Mouse (Mus musculus) mouse embryonic stem cell (cell line): ENCODE results near the gene Safb2.
"Not testable (repeated sequence)": the region's sequence is repeated elsewhere in the genome, so short reads cannot be mapped to it uniquely, and the experiment has no call there.

Experiments
- in situ Hi-C, 2 experiments: fragments of 300-500 bp; cut with MboI; formaldehyde crosslinking; loops; 1 replicate in 1 of 2; 3 replicates in 1 of 2; pipeline ENCODE4 v1.14.3; 2019 to 2020; ENCODE audit warnings: low sequenced_read_pairs in 2 of 2, low pct_unique_long_range_greater_than_20kb in 1 of 2, mixed read lengths in 1 of 2; ENCODE audit not compliant: unreplicated experiment in 1 of 2

Gene Safb2

GRCm38 (mm10) chr17:56584257-56585130 is at the start of gene Safb2, which contains the start of gene Safb:
Gene Safb2 (minus strand): TSS chr17:56584585.
Gene Safb (plus strand): TSS chr17:56584825.
- in situ Hi-C loops, result no loop called here

- in situ Hi-C loops, result no loop called here
Measured at GRCm38 (mm10) chr17:56634023-56634422, 49.6 kb upstream of the Safb2 start.

- in situ Hi-C loops, result no loop called here
Measured at GRCm38 (mm10) chr17:56631807-56632206, 47.4 kb upstream of the Safb2 start.

DNA sequence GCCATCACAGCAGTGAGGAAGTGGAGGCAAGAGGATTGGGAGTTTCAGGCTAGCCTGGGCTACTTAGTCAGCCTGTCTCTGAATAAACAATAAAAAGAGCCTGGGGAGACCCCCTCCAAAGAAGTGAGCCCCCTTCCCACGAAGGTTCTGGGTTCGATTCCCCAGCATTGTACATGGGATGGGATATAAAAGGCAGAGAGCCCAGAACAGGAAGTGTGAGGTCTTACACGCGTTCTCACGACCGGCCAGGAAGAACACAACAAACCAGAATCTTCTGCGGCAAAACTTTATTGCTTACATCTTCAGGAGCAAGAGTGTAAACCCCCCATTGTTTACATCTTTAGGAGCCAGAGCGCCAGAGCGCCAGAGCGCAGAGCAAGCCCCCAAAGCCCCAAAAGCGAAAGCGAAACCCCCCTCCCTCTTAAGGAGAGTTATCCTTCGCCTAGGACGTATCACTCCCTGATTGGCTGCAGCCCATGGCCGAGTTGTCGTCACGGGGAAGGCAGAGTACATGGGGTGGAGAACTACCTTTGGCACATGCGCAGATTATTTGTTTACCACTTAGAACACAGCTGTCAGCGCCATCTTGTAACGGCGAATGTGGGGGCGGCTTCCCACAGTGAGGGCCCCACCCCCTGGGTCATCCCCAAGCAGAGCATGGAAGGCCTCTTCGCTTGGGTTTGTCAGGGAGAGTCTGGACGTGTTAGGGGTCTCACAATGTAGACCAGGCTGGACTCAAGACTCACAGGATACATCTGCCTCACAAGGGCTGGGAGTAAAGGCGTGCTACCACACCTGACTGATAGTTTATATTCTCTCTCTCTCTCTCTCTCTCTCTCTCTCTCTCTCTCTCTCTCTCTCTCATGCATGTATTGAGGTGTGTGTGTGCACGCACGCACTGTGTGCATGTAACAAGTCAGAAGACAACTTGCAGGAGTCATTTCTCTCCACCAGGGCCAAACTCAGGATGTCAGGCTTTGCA is 45.7 kb upstream of the Safb2 start:
- in situ Hi-C loops, result not testable (repeated sequence)

- in situ Hi-C loops, result no loop called here
Measured at GRCm38 (mm10) chr17:56627530-56628277, 43.3 kb upstream of the Safb2 start, which contains the start of gene Catsperd. Gene Catsperd (plus strand): TSS chr17:56628143.

- in situ Hi-C loops, result no loop called here
Measured at GRCm38 (mm10) chr17:56626754-56627470, 42.5 kb upstream of the Safb2 start, which contains the start of gene Lonp1. Gene Lonp1 (minus strand): TSS chr17:56626887.

GRCm38 (mm10) chr17:56626260-56626659 is 41.9 kb upstream of the Safb2 start:
- in situ Hi-C loops, result no loop called here

DNA sequence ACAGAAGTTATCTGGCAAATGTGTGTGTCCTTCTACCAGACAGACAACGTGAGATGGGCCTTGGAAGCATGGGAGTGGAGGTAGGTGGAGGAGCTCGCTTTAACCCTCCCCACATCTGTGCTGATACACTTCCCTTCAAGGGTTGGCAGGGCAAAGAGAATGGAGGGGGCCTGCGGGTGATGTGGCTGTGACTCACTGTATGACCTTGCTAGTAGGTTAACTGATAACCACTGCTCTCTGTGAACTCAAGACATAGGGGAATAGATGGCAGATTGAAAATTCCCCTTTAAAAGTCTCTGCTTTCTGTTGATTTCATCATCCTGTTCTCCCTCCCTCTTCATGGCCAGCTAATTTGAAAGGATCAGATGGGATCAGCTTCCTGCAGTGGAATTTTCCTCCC is 41.1 kb upstream of the Safb2 start:
- in situ Hi-C loops, result no loop called here

GRCm38 (mm10) chr17:56617628-56618027 is 33.2 kb upstream of the Safb2 start:
- in situ Hi-C loops, result loop anchor here in 1 of 2 experiments (5.0 kb wide), 1 partner anchor 55 kb away; the partner anchor contains the start of gene Ranbp3

DNA sequence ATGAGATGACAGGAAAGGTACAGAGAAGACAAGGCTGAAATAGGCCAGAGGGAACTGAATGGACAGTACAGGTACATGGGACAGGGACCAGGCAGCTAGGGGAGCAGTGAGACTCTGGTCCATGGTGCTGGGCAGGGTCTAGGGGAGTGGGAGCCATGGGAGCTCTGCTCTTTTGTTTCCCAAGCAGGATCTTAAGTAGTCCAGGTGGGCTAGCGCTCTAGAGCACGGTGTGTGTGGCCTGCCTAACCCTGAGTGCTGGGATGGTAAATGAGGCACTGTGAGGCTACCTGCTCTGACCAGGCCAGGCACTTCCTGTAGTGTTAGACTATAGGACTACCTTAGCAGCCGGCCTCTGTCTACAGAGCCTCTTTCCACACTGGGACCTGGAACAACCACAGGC is 32.3 kb upstream of the Safb2 start:
- in situ Hi-C loops, result loop anchor here in 1 of 2 experiments (5.0 kb wide), 1 partner anchor 56 kb away; the partner anchor contains the start of gene Ranbp3

- in situ Hi-C loops, result loop anchor here in 1 of 2 experiments (5.0 kb wide), 1 partner anchor 57 kb away; the partner anchor contains the start of gene Ranbp3
Measured at GRCm38 (mm10) chr17:56615792-56616191, 31.4 kb upstream of the Safb2 start.

DNA sequence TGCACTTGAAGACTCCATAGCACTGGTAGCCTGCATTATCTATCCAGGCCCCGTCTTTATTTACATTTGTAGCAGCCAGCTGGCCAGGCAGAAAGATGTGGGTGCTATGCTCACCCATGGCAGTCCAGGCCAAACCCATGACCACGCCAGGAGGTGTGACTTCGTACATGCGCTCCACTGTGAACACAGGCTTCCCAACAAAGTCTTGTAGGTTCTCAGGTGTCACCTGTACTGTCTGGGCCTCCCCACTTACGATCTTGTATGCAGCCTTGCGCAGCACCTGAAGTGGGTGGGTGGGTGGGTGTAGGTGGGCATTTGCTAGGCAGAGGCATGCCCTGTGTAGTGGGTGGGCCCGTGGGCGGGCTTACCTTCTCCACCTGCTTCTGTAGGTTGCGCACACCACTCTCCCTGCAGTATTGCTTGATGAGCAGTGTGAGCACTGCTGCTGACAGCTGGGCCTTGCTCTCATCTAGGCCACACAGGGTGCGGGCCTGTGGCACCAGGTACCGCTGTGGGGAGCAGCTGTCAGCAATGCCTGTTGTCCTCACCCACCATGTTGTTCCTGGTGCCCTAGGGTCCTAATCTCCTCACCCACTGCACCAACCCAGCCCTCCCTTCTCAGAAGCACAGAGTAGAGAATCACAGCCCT is 30.9 kb upstream of the Safb2 start:
- in situ Hi-C loops, result loop anchor here in 1 of 2 experiments (5.0 kb wide), 1 partner anchor 57 kb away; the partner anchor contains the start of gene Ranbp3

DNA sequence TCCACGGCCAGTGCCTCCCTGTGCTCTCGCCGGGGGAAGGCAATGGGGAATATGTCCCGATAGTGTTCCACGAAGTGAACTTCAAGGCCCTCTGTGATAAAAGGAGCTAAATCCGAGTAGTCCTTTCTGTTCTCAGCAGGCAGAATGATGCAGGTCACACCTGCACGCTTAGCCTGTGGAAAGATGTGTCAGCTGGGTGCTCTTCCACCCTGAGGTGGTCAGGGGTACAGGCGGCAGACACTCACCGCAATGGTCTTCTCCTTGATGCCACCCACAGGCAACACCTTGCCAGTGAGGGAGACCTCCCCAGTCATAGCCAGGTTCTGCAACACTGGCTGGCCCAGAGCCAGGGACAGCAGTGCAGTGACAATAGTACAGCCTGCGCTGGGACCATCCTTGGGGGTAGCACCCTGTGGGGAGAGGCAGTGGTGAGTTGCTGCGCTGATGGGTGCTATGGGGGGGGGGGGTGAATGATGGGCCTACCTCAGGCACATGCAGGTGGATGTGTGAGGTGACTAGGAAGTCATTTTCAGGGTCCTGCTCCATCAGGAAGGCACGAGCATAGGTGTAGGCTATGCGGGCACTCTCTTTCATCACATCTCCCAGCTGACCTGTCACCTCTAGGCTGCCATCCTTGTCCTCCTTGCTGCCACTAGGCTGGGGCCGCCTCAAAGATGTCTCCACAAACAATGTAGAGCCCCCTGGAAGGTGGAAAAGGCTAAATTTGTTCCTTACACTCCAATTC is 30.2 kb upstream of the Safb2 start:
- in situ Hi-C loops, result loop anchor here in 1 of 2 experiments (5.0 kb wide), 1 partner anchor 58 kb away; the partner anchor contains the start of gene Ranbp3

DNA sequence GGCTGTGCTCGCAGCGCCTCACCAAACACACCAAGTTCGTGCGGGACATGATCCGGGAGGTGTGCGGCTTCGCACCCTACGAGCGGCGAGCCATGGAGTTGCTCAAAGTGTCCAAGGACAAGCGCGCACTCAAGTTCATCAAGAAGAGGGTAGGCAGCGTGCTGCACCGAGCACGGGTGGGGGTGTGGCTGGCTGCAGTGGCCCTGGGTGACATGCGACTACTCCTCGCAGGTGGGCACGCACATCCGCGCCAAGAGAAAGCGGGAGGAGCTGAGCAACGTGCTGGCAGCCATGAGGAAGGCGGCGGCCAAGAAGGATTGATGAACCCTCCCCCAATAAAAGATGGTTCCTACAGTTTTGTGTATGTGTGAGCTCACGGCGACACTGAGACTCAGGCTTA is 29.5 kb upstream of the Safb2 start:
- in situ Hi-C loops, result not testable (repeated sequence)

GRCm38 (mm10) chr17:56613236-56613844 is 29.0 kb upstream of the Safb2 start, which contains the start of gene Rpl36:
Gene Rpl36 (plus strand): TSS chr17:56613416.
- in situ Hi-C loops, result no loop called here

DNA sequence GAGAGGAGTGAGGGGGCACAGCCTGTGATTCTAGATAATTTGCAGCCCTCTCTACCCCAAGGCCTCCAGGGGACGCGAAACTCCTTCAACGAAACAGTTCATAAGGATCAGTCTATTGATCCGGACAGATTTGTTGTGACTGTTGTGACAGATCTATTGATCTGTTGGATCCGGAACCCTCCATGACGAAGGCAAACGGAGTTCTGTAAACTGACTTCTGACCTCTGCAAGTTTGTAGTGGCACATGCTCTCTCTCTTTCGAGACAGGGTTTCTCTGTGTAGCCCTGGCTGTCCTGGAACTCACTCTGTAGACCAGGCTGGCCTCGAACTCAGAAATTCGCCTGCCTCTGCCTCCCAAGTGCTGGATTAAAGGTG is 28.2 kb upstream of the Safb2 start:
- in situ Hi-C loops, result not testable (repeated sequence)
